Mouse (Mus musculus) hindbrain, postnatal 0 days (tissue): ENCODE results near the gene Scarb1. TPM values are rescaled to one million over a fixed set of nuclear protein-coding genes. Genes with fewer than 3 reads are reported as not detected.

ENCODE experiments used
- ATAC-seq: fragments of 200-750 bp; cut with Nextera tagmentation; 2 replicates; pipeline ENCODE4 v1.8.0; 2017; ENCODE audit warnings: mild to moderate bottlenecking, moderate TSS enrichment, moderate library complexity
- DNase-seq: peaks from one replicate; pipeline ENCODE4 v3.0.0-alpha.2; 2015; ENCODE audit warnings: low spot score
- H3K27ac ChIP-seq: fragments of 300-500 bp; sonication (generic); 2 replicates; pipeline ENCODE4 v1.5.1; 2014; ENCODE audit warnings: mild to moderate bottlenecking
- H3K27me3 ChIP-seq: fragments of 300-500 bp; sonication (generic); 2 replicates; pipeline ENCODE4 v1.6.1; 2014; ENCODE audit warnings: low read length, mixed read lengths; ENCODE audit not compliant: insufficient read depth
- H3K36me3 ChIP-seq: fragments of 300-500 bp; sonication (generic); 2 replicates; pipeline ENCODE4 v1.6.1; 2014; ENCODE audit warnings: low read length, mixed read lengths; ENCODE audit not compliant: insufficient read depth
- H3K4me1 ChIP-seq: fragments of 300-500 bp; sonication (generic); 2 replicates; pipeline ENCODE4 v1.6.1; 2014; ENCODE audit warnings: antibody characterized with exemption, low read length, mixed read lengths; ENCODE audit not compliant: insufficient read depth
- H3K4me2 ChIP-seq: fragments of 300-500 bp; sonication (generic); 2 replicates; pipeline ENCODE4 v1.6.1; 2014; ENCODE audit warnings: low read depth, mild to moderate bottlenecking, low read length, moderate library complexity, mixed read lengths
- H3K4me3 ChIP-seq: fragments of 300-500 bp; sonication (generic); 2 replicates; pipeline ENCODE4 v1.5.1; 2014; ENCODE audit warnings: low read length
- H3K9ac ChIP-seq: fragments of 300-500 bp; sonication (generic); replicated peaks from 2 replicates; pipeline ENCODE4 v1.6.1; 2014; ENCODE audit warnings: mild to moderate bottlenecking, low read length, moderate library complexity, mixed read lengths
- H3K9me3 ChIP-seq: fragments of 300-500 bp; sonication (generic); 2 replicates; pipeline ENCODE4 v1.6.1; 2016; ENCODE audit warnings: low read length, mixed read lengths
- CTCF ChIP-seq: IDR thresholded peaks from 2 replicates; pipeline ENCODE4 v1.5.1; 2016; ENCODE audit warnings: antibody characterized with exemption, control low read depth, low read depth
- WGBS: fragments of 180-500 bp; shearing (Covaris S2); extraction: QIAGEN DNeasy Blood & Tissue Kit; methylation state at CpG from one replicate; pipeline ENCODE4 v1.1.7; 2014; 5-methylcytosine and 5-hydroxymethylcytosine counted together
- polyA plus RNA-seq: library from polyadenylated mRNA; unstranded; fragments of >200 nt; fragmentation: Nextera tagmentation; extraction: Ambion mirVana; gene quantifications from 2 replicates; pipeline ENCODE4 v1.2.1, GENCODE M21; 2015
- total RNA-seq: library from RNA; depleted of rRNA; stranded (reverse); fragments of >200 nt; gene quantifications from 2 replicates; pipeline ENCODE4 v1.2.3, GENCODE M21; 2014

Gene Scarb1
- total and polyA plus RNA-seq, 2 experiments from 2014 or later = 56.1 to 70.3 TPM

GRCm38 (mm10) chr5:125378919-125379318 is 38.0 kb upstream of the Scarb1 start:
- DNase-seq (no peak), ATAC-seq (no peak)
- Histone ChIP-seq H3K27me3 (no peaks in the 10 kb centered on the region), H3K9ac (no peak overlapping the region), H3K4me2 (no peak overlapping the region), H3K9me3 (no peaks in the 10 kb centered on the region), H3K4me3 (no peak overlapping the region), H3K4me1 (no peaks in the 10 kb centered on the region), H3K27ac (no peak overlapping the region), H3K36me3 (no peaks in the 10 kb centered on the region)
- 84% methylated on average over 5 of the region's 5 CpGs for WGBS
- no peak; the same call in 1 of the 2 replicates for TF ChIP-seq CTCF

GRCm38 (mm10) chr5:125377214-125377613 is 36.3 kb upstream of the Scarb1 start:
- Histone ChIP-seq H3K4me3 (no peak overlapping the region), H3K9me3 (no peaks in the 10 kb centered on the region), H3K36me3 (no peaks in the 10 kb centered on the region), H3K9ac (no peak overlapping the region), H3K4me2 (no peak overlapping the region), H3K4me1 (no peaks in the 10 kb centered on the region), H3K27ac (no peak overlapping the region), H3K27me3 (no peaks in the 10 kb centered on the region)
- no peak for TF ChIP-seq CTCF
- WGBS = 52% methylated on average over 7 of the region's 7 CpGs
- no peak for ATAC-seq
- DNase-seq = no peak

GRCm38 (mm10) chr5:125375871-125376270 is 35.0 kb upstream of the Scarb1 start:
- no peak overlapping the region for H3K4me2 ChIP-seq
- 87% methylated on average over 2 of the region's 2 CpGs for WGBS
- no peak overlapping the region for H3K27ac ChIP-seq
- H3K4me3 ChIP-seq = no peak overlapping the region
- DNase-seq (no peak), ATAC-seq (no peak)
- no peak for TF ChIP-seq CTCF
- no peaks in the 10 kb centered on the region for H3K27me3 ChIP-seq
- no peaks in the 10 kb centered on the region for H3K9me3 ChIP-seq
- no peaks in the 10 kb centered on the region for H3K4me1 ChIP-seq
- no peaks in the 10 kb centered on the region for H3K36me3 ChIP-seq
- no peak overlapping the region for H3K9ac ChIP-seq

DNA sequence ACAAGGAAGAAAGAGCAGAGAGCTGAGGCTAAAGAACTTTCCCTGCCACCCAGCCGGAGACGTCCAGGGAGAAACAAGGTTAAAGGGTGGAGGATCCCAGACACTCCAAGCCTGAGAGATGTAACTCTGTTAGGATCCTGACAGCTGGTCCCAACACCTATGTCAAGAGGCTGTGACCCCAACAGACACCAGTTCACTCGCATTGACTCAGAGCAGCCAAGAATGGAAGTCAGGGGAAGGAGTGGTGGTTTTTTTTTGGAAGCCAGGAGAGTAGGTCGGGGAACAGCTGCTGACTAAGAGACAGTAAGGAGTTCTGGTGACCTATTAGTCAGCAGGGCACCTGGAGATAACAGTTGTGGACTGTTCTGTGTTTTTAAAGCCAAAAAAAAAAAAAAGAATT is 31.1 kb upstream of the Scarb1 start:
- no peaks in the 10 kb centered on the region for H3K27me3 ChIP-seq
- no peaks in the 10 kb centered on the region for H3K9me3 ChIP-seq
- DNase-seq = no peak
- no peaks in the 10 kb centered on the region for H3K4me1 ChIP-seq
- 95% methylated on average over 4 of the region's 4 CpGs for WGBS
- H3K4me3 ChIP-seq = no peak overlapping the region
- H3K36me3 ChIP-seq = no peaks in the 10 kb centered on the region
- TF ChIP-seq CTCF = no peak
- no peak overlapping the region for H3K27ac ChIP-seq
- no peak overlapping the region for H3K4me2 ChIP-seq
- no peak for ATAC-seq
- no peak overlapping the region for H3K9ac ChIP-seq

- Histone ChIP-seq H3K36me3 (no peaks in the 10 kb centered on the region), H3K27me3 (no peaks in the 10 kb centered on the region), H3K4me3 (no peak overlapping the region), H3K9me3 (no peaks in the 10 kb centered on the region), H3K4me2 (no peak overlapping the region), H3K9ac (no peak overlapping the region), H3K4me1 (no peaks in the 10 kb centered on the region), H3K27ac (no peak overlapping the region)
- TF ChIP-seq CTCF = no peak
- WGBS = 76% methylated on average over 7 of the region's 7 CpGs
- no peak for ATAC-seq
- DNase-seq = no peak
Measured at GRCm38 (mm10) chr5:125370950-125371693, 30.2 kb upstream of the Scarb1 start.

DNA sequence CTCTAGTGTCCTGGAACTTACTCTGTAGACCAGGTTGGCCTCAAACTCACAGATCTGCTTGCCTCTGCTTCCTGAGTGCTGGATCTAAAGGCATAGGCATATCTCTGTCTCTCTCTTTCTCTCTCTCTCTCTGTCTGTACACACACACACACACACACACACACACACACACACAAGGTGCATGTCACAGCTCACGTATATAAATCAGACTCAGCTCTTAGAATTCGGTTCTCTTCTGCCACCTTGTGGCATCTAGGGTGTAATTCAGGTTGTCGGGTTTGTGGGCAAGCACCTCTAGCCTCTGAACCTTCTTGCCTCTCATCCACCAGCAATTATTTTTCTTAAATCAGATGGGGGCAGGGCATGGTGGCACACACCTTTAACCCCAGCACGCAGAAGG is 27.7 kb upstream of the Scarb1 start:
- no peak overlapping the region for H3K9ac ChIP-seq
- peak; percentile 87 for TF ChIP-seq CTCF
- H3K4me3 ChIP-seq = no peak overlapping the region
- no peaks in the 10 kb centered on the region for H3K36me3 ChIP-seq
- DNase-seq (peak; percentile 82), ATAC-seq (0 out of 2 replicates have a peak, but pooled peaks have one; percentile 43)
- H3K9me3 ChIP-seq = no peaks in the 10 kb centered on the region
- no peaks in the 10 kb centered on the region for H3K27me3 ChIP-seq
- H3K4me1 ChIP-seq = no peaks in the 10 kb centered on the region
- no peak overlapping the region for H3K27ac ChIP-seq
- no peak overlapping the region for H3K4me2 ChIP-seq
- 0% methylated on average over 4 of the region's 4 CpGs for WGBS

GRCm38 (mm10) chr5:125368156-125368555 is 27.3 kb upstream of the Scarb1 start:
- no peak for ATAC-seq
- Histone ChIP-seq H3K4me1 (no peaks in the 10 kb centered on the region), H3K4me2 (no peak overlapping the region), H3K36me3 (no peaks in the 10 kb centered on the region), H3K4me3 (no peak overlapping the region), H3K27me3 (no peaks in the 10 kb centered on the region), H3K27ac (no peak overlapping the region), H3K9me3 (no peaks in the 10 kb centered on the region), H3K9ac (no peak overlapping the region)
- TF ChIP-seq CTCF = no peak
- WGBS = 70% methylated on average over 5 of the region's 5 CpGs
- DNase-seq = no peak
